Mouse (Mus musculus) stomach, postnatal 0 days (tissue): ENCODE data around the gene Chrdl2. TPM values are rescaled to one million over a fixed set of nuclear protein-coding genes. Genes with fewer than 3 reads are reported as not detected.
"Not testable (repeated sequence)": the region's sequence is repeated elsewhere in the genome, so short reads cannot be mapped to it uniquely, and the experiment has no call there.

ENCODE experiments used
- ATAC-seq: fragments of 200-750 bp; cut with Nextera tagmentation; 2 replicates; pipeline ENCODE4 v1.8.0; 2017; ENCODE audit not compliant: low FRiP score, low TSS enrichment
- DNase-seq: peaks from one replicate; pipeline ENCODE4 v3.0.0-alpha.2; 2016; ENCODE audit warnings: low spot score
- H3K27ac ChIP-seq: fragments of 300-500 bp; sonication (generic); replicated peaks from 2 replicates; pipeline ENCODE4 v1.5.1; 2014; ENCODE audit warnings: mild to moderate bottlenecking, control low read depth
- H3K27me3 ChIP-seq: fragments of 300-500 bp; sonication (generic); 2 replicates; pipeline ENCODE4 v1.6.1; 2014; ENCODE audit warnings: low read length; ENCODE audit not compliant: control insufficient read depth, insufficient read depth
- H3K36me3 ChIP-seq: fragments of 300-500 bp; sonication (generic); 2 replicates; pipeline ENCODE4 v1.6.1; 2014; ENCODE audit warnings: low read length, mixed read lengths; ENCODE audit not compliant: control insufficient read depth, insufficient read depth
- H3K4me1 ChIP-seq: fragments of 300-500 bp; sonication (generic); replicated peaks from 2 replicates; pipeline ENCODE4 v1.6.1; 2014; ENCODE audit warnings: antibody characterized with exemption; ENCODE audit not compliant: control insufficient read depth, insufficient read depth
- H3K4me2 ChIP-seq: fragments of 300-500 bp; sonication (generic); replicated peaks from 2 replicates; pipeline ENCODE4 v1.6.1; 2014; ENCODE audit warnings: low read depth, mild to moderate bottlenecking, control low read depth, moderate library complexity
- H3K4me3 ChIP-seq: fragments of 300-500 bp; sonication (generic); 2 replicates; pipeline ENCODE4 v1.5.1; 2014; ENCODE audit warnings: low read depth, low read length, control low read depth
- H3K9ac ChIP-seq: fragments of 300-500 bp; sonication (generic); 2 replicates; pipeline ENCODE4 v1.6.1; 2014; ENCODE audit warnings: mild to moderate bottlenecking, low read length, control low read depth, mixed read lengths
- H3K9me3 ChIP-seq: fragments of 300-500 bp; sonication (generic); 2 replicates; pipeline ENCODE4 v1.6.1; 2016; ENCODE audit warnings: low read length; ENCODE audit not compliant: control insufficient read depth
- CTCF ChIP-seq: IDR thresholded peaks from 2 replicates; pipeline ENCODE4 v1.5.1; 2016; ENCODE audit warnings: antibody characterized with exemption, low read depth, mild to moderate bottlenecking, moderate library complexity
- EP300 ChIP-seq: optimal IDR thresholded peaks from 2 replicates; pipeline ENCODE3; 2016; ENCODE audit warnings: antibody characterized with exemption
- WGBS: fragments of 180-500 bp; shearing (Covaris S2); extraction: QIAGEN DNeasy Blood & Tissue Kit; methylation state at CpG from one replicate; pipeline ENCODE4 v1.1.7; 2014; 5-methylcytosine and 5-hydroxymethylcytosine counted together
- polyA plus RNA-seq: library from polyadenylated mRNA; unstranded; fragments of >200 nt; fragmentation: Nextera tagmentation; extraction: Ambion mirVana; gene quantifications from 2 replicates; pipeline ENCODE4 v1.2.1, GENCODE M21; 2015

Gene Chrdl2
- polyA plus RNA-seq = 0.44 and 2.0 TPM in 2 replicates

DNA sequence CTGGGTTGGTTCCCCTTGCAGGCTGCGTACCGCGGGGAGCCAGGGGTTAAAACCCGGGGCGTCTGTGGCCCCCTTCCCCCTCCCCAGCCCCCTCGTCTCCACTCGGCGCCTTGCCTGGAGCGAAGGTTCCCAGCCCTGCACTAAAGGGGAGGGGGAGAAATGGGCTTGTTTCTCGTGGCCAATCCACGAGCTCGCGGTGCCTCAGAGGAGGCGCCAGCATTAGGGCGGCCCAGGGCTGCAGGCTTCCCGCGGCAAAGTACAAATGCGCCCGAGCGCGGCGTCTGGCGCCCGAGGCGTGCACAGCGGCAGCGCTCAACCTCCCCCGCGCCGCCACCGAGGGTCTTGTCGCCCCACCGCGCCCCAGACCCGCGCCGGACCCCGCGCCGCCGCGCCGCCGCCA is at the start of gene Chrdl2:
TSS of gene Chrdl2 (plus strand) at position 383 of the 400 bp plus-strand sequence.
- 0 out of 2 replicates have a peak, but pooled peaks cover 3% of the 10 kb centered on the region for H3K4me1 ChIP-seq
- peak within 1 kb of the TSS; percentile 46 for H3K4me3 ChIP-seq
- under 1% methylated on average over 30 of the region's 44 CpGs for WGBS
- ATAC-seq = peak; percentile 55; the same call in 1 of the 2 replicates
- peak; percentile 53 for DNase-seq
- TF ChIP-seq CTCF = 0 out of 2 replicates have a peak, but pooled peaks have one; percentile 2
- no peak for TF ChIP-seq EP300
- 0 out of 2 replicates have a peak within 1 kb of the TSS, but pooled peaks have one; percentile 23 for H3K9ac ChIP-seq
- no peak within 1 kb of the TSS for H3K27ac ChIP-seq
- H3K27me3 ChIP-seq = peaks cover 17% of the 10 kb centered on the region; the same call in 1 of the 2 replicates
- no peaks in the 10 kb centered on the region for H3K36me3 ChIP-seq
- H3K9me3 ChIP-seq = no peaks in the 10 kb centered on the region
- H3K4me2 ChIP-seq = peak within 1 kb of the TSS; percentile 79

DNA sequence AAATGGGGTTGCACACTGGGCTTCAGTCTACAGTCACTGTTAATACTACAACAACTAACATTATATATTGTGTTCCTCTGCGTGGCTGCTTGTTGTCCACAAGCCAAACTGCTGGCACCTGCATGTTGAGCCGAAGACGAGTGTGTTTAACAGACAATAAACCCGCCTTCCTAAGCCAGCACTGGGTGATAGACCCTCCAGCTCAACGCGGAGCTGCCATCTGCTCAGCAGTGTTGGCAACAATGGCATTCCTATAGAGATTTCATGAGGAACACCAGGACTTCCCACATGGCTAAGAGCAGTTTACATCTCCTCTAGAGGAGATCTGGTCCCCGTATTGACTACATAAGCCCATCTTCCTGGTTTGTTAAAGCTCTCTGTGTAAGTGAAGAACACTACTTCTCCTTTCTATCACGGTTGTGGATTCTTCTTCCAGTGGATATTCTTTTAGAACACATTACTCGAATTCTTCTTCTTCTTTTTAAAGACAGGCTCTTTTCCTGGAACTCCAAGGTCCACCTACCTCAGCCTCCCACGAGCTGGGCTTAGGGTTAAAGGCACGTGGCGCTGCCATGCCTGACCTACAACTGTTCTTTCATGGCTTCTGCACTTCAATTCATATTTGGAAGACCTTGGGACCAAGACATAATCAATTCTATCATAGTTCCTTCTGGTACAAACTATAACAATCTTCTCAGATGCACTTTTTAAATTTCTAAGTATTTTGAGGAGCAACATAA is 48.6 kb upstream of the Chrdl2 start:
- ATAC-seq (no peak), DNase-seq (no peak)
- Histone ChIP-seq H3K4me2 (no peak overlapping the region), H3K36me3 (no peaks in the 10 kb centered on the region), H3K27me3 (no peaks in the 10 kb centered on the region), H3K4me3 (no peak overlapping the region), H3K4me1 (no peaks in the 10 kb centered on the region; the same call in 1 of the 2 replicates), H3K27ac (no peak overlapping the region), H3K9ac (no peak overlapping the region), H3K9me3 (no peaks in the 10 kb centered on the region)
- 81% methylated on average over 12 of the region's 12 CpGs for WGBS
- TF ChIP-seq EP300 (no peak), CTCF (no peak)

DNA sequence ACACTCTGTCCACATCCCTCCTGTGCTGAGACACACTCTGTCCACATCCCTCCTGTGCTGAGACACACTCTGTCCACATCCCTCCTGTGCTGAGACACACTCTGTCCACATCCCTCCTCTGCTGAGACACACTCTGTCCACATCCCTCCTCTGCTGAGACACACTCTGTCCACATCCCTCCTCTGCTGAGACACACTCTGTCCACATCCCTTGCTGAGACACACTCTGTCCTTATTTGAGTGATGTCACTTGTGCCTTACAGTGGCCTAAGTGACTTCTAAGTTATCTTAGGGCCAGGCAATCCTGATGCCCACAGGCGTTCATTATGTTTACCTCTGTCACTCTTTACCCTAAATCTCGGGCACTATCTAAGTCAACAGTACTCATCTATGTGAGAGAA is 45.4 kb upstream of the Chrdl2 start:
- H3K36me3 ChIP-seq, H3K9me3 ChIP-seq, DNase-seq, H3K27me3 ChIP-seq, H3K9ac ChIP-seq, H3K4me2 ChIP-seq, H3K27ac ChIP-seq, H3K4me3 ChIP-seq, H3K4me1 ChIP-seq, ATAC-seq: not testable (repeated sequence)
- WGBS = 26% methylated on average over 2 of the region's 2 CpGs

DNA sequence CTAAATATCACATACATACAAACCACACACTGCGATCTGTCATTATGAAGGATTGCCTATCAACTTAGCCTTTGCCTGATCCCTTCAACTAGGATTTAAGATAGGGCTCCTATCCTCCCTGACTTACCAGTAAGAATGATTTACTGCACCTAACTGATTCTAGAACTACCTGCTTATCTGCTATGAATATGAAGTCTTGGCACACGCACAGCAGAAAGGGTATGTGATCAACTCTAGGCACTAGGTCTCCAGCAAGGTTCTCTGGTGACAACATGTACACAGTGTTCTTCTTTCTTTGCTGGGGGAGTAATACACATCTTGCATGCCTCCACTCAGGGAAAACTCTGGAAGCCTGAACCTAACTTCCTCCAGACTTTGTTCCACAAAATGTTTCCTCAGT is 44.5 kb upstream of the Chrdl2 start:
- H3K9ac ChIP-seq = no peak overlapping the region
- no peaks in the 10 kb centered on the region for H3K27me3 ChIP-seq
- WGBS = 72% methylated on average over 2 of the region's 2 CpGs
- DNase-seq (no peak), ATAC-seq (no peak)
- H3K4me1 ChIP-seq = peaks cover 4% of the 10 kb centered on the region
- TF ChIP-seq CTCF = no peak
- TF ChIP-seq EP300 = no peak
- no peaks in the 10 kb centered on the region for H3K36me3 ChIP-seq
- no peak overlapping the region for H3K4me2 ChIP-seq
- H3K27ac ChIP-seq = no peak overlapping the region
- no peaks in the 10 kb centered on the region for H3K9me3 ChIP-seq
- no peak overlapping the region for H3K4me3 ChIP-seq

DNA sequence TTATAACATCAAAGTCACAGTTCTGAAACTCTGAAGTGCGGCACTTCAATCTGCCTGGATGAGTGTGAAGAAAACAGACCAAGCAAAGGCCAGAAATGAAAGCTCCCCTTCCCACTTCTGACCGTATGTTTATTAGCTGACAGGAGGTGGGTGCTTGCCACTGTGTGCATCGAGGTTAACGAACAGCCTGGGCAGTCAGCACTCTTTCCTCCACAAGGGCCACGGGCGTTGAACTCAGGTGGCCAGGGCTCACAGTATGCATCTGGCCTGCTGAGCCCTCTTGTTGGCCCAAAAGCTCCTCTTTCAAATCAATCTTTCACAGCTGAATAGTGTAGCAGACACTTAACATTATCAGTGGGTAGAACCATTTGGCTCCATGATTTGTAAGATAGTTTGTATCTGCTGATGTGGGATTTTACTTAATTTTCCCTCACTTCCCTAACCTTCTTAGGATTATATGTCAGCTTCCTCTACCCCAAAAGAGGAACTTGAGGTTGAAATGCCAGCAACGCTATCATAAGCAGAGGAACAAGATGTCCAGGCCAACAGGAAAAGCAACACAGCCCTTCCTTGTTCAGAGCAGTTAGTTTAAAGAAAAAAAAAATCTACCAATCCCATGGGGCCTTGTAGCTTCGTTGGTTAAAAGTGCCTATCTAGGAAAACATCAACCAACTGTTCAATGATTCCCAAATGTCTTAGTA is 43.3 kb upstream of the Chrdl2 start:
- TF ChIP-seq EP300 (no peak), CTCF (no peak)
- Histone ChIP-seq H3K4me3 (no peak overlapping the region), H3K27ac (peak overlapping the region; percentile 5; the same call in 1 of the 2 replicates), H3K9me3 (no peaks in the 10 kb centered on the region), H3K4me2 (no peak overlapping the region), H3K9ac (no peak overlapping the region), H3K4me1 (peaks cover 4% of the 10 kb centered on the region), H3K27me3 (no peaks in the 10 kb centered on the region), H3K36me3 (no peaks in the 10 kb centered on the region)
- DNase-seq = no peak
- ATAC-seq = peak; percentile 8; the same call in 1 of the 2 replicates
- WGBS = 68% methylated on average over 8 of the region's 8 CpGs
